Mouse (Mus musculus) forebrain, embryonic 13.5 days (tissue): ENCODE measurements around the gene Slc4a4. TPM values are rescaled to one million over a fixed set of nuclear protein-coding genes. Genes with fewer than 3 reads are reported as not detected.

Experiments used
- ATAC-seq: fragments of 200-750 bp; cut with Nextera tagmentation; 2 replicates; pipeline ENCODE4 v1.8.0; 2017
- H3K27ac ChIP-seq: fragments of 300-500 bp; sonication (generic); 2 replicates; pipeline ENCODE4 v1.5.1; 2015; ENCODE audit warnings: inconsistent platforms, mild to moderate bottlenecking, moderate library complexity
- H3K27me3 ChIP-seq: fragments of 300-500 bp; sonication (generic); 2 replicates; pipeline ENCODE4 v1.6.1; 2015; ENCODE audit warnings: mild to moderate bottlenecking, inconsistent platforms
- H3K36me3 ChIP-seq: fragments of 300-500 bp; sonication (generic); 2 replicates; pipeline ENCODE4 v1.6.1; 2015; ENCODE audit warnings: mild to moderate bottlenecking, inconsistent platforms; ENCODE audit not compliant: poor library complexity, severe bottlenecking
- H3K4me1 ChIP-seq: fragments of 300-500 bp; sonication (generic); 2 replicates; pipeline ENCODE4 v1.6.1; 2015; ENCODE audit warnings: inconsistent platforms
- H3K4me2 ChIP-seq: fragments of 300-500 bp; sonication (generic); 2 replicates; pipeline ENCODE4 v1.6.1; 2015; ENCODE audit warnings: inconsistent platforms, mild to moderate bottlenecking, moderate library complexity
- H3K4me3 ChIP-seq: fragments of 300-500 bp; sonication (generic); 2 replicates; pipeline ENCODE4 v1.5.1; 2015; ENCODE audit warnings: mild to moderate bottlenecking, inconsistent platforms
- H3K9ac ChIP-seq: fragments of 300-500 bp; sonication (generic); 2 replicates; pipeline ENCODE4 v1.6.1; 2015; ENCODE audit warnings: mild to moderate bottlenecking, inconsistent platforms
- H3K9me3 ChIP-seq: fragments of 300-500 bp; sonication (generic); replicated peaks from 2 replicates; pipeline ENCODE4 v1.6.1; 2016; ENCODE audit warnings: inconsistent platforms
- WGBS: fragments of 180-500 bp; shearing (Covaris S2); methylation state at CpG from one replicate; pipeline ENCODE4 v1.1.7; 2015; 5-methylcytosine and 5-hydroxymethylcytosine counted together
- polyA plus RNA-seq: library from polyadenylated mRNA; unstranded; fragments of >200 nt; fragmentation: Nextera tagmentation; extraction: Ambion mirVana; gene quantifications from 2 replicates; pipeline ENCODE4 v1.2.1, GENCODE M21; 2015

The Slc4a4 gene
- polyA plus RNA-seq, 1 experiment from 2014 or later, result 1.1 TPM

GRCm38 (mm10) chr5:89062286-89062685 lies 175.7 kb downstream of the Slc4a4 start:
- no peak overlapping the region for H3K4me2 ChIP-seq
- no peaks in the 10 kb centered on the region for H3K27me3 ChIP-seq
- no peaks in the 10 kb centered on the region for H3K9me3 ChIP-seq
- ATAC-seq, result no peak
- H3K9ac ChIP-seq, result no peak overlapping the region
- no peaks in the 10 kb centered on the region for H3K4me1 ChIP-seq
- H3K27ac ChIP-seq, result no peak overlapping the region
- H3K36me3 ChIP-seq, result no peaks in the 10 kb centered on the region
- H3K4me3 ChIP-seq, result no peak overlapping the region
- 87% methylated on average over 5 of the region's 5 CpGs for WGBS

GRCm38 (mm10) chr5:89067111-89067510 lies 180.5 kb downstream of the Slc4a4 start:
- WGBS, result 84% methylated on average over 4 of the region's 4 CpGs

GRCm38 (mm10) chr5:89068072-89068471 lies 181.5 kb downstream of the Slc4a4 start:
- no peaks in the 10 kb centered on the region for H3K9me3 ChIP-seq
- no peak overlapping the region for H3K4me3 ChIP-seq
- no peak overlapping the region for H3K4me2 ChIP-seq
- H3K27me3 ChIP-seq, result no peaks in the 10 kb centered on the region
- H3K4me1 ChIP-seq, result no peaks in the 10 kb centered on the region
- 98% methylated on average over 5 of the region's 5 CpGs for WGBS
- no peak overlapping the region for H3K27ac ChIP-seq
- no peak overlapping the region for H3K9ac ChIP-seq
- no peak for ATAC-seq
- no peaks in the 10 kb centered on the region for H3K36me3 ChIP-seq

More at GRCm38 (mm10) chr5:89067111-89067510, 180.5 kb downstream of the Slc4a4 start:
- Histone ChIP-seq H3K9ac (no peak overlapping the region), H3K27ac (no peak overlapping the region), H3K4me3 (no peak overlapping the region), H3K9me3 (no peaks in the 10 kb centered on the region), H3K36me3 (no peaks in the 10 kb centered on the region), H3K4me1 (no peaks in the 10 kb centered on the region), H3K4me2 (no peak overlapping the region), H3K27me3 (no peaks in the 10 kb centered on the region)
- no peak for ATAC-seq

GRCm38 (mm10) chr5:89070051-89070450 lies 183.4 kb downstream of the Slc4a4 start:
- H3K27ac ChIP-seq, result no peak overlapping the region
- H3K36me3 ChIP-seq, result no peaks in the 10 kb centered on the region
- no peaks in the 10 kb centered on the region for H3K9me3 ChIP-seq
- ATAC-seq, result no peak
- H3K9ac ChIP-seq, result no peak overlapping the region
- no peaks in the 10 kb centered on the region for H3K4me1 ChIP-seq
- 98% methylated on average over 3 of the region's 3 CpGs for WGBS
- no peak overlapping the region for H3K4me2 ChIP-seq
- H3K27me3 ChIP-seq, result no peaks in the 10 kb centered on the region
- H3K4me3 ChIP-seq, result no peak overlapping the region

GRCm38 (mm10) chr5:89071957-89072356 lies 185.3 kb downstream of the Slc4a4 start:
- no peaks in the 10 kb centered on the region for H3K4me1 ChIP-seq
- H3K9me3 ChIP-seq, result no peaks in the 10 kb centered on the region
- H3K4me2 ChIP-seq, result no peak overlapping the region
- no peaks in the 10 kb centered on the region for H3K36me3 ChIP-seq
- no peak overlapping the region for H3K27ac ChIP-seq
- ATAC-seq, result no peak
- WGBS, result 97% methylated on average over 4 of the region's 4 CpGs
- H3K4me3 ChIP-seq, result no peak overlapping the region
- H3K9ac ChIP-seq, result no peak overlapping the region
- H3K27me3 ChIP-seq, result no peaks in the 10 kb centered on the region

- ATAC-seq, result no peak
- 82% methylated on average over 1 of the region's 1 CpGs for WGBS
- no peak overlapping the region for H3K4me2 ChIP-seq
Observed at GRCm38 (mm10) chr5:89077711-89078110, 191.1 kb downstream of the Slc4a4 start.

GRCm38 (mm10) chr5:89083476-89083875 lies 196.9 kb downstream of the Slc4a4 start:
- Histone ChIP-seq H3K36me3 (no peaks in the 10 kb centered on the region), H3K27me3 (no peaks in the 10 kb centered on the region), H3K4me2 (no peak overlapping the region), H3K27ac (no peak overlapping the region), H3K4me3 (no peak overlapping the region), H3K9ac (no peak overlapping the region), H3K9me3 (no peaks in the 10 kb centered on the region), H3K4me1 (no peaks in the 10 kb centered on the region)
- 91% methylated on average over 4 of the region's 4 CpGs for WGBS
- no peak for ATAC-seq

More at GRCm38 (mm10) chr5:89077711-89078110, 191.1 kb downstream of the Slc4a4 start:
- Histone ChIP-seq H3K36me3 (no peaks in the 10 kb centered on the region), H3K4me3 (no peak overlapping the region), H3K27ac (no peak overlapping the region), H3K9me3 (no peaks in the 10 kb centered on the region), H3K4me1 (no peaks in the 10 kb centered on the region), H3K27me3 (no peaks in the 10 kb centered on the region), H3K9ac (no peak overlapping the region)

- no peak for ATAC-seq
- Histone ChIP-seq H3K9me3 (no peaks in the 10 kb centered on the region), H3K36me3 (no peaks in the 10 kb centered on the region), H3K4me3 (no peak overlapping the region), H3K9ac (no peak overlapping the region), H3K27me3 (no peaks in the 10 kb centered on the region), H3K27ac (no peak overlapping the region), H3K4me1 (no peaks in the 10 kb centered on the region), H3K4me2 (no peak overlapping the region)
- 89% methylated on average over 7 of the region's 7 CpGs for WGBS
Observed at GRCm38 (mm10) chr5:89087916-89088315, 201.3 kb downstream of the Slc4a4 start.

GRCm38 (mm10) chr5:89088462-89088861 lies 201.8 kb downstream of the Slc4a4 start:
- Histone ChIP-seq H3K4me2 (no peak overlapping the region), H3K36me3 (no peaks in the 10 kb centered on the region), H3K4me3 (no peak overlapping the region), H3K27me3 (no peaks in the 10 kb centered on the region), H3K27ac (no peak overlapping the region), H3K9ac (no peak overlapping the region), H3K4me1 (no peaks in the 10 kb centered on the region), H3K9me3 (no peaks in the 10 kb centered on the region)
- WGBS, result 69% methylated on average over 11 of the region's 11 CpGs
- peak; percentile 48; the same call in 1 of the 2 replicates for ATAC-seq

- no peak for ATAC-seq
- no peaks in the 10 kb centered on the region for H3K36me3 ChIP-seq
- WGBS, result 86% methylated on average over 3 of the region's 3 CpGs
- H3K9ac ChIP-seq, result no peak overlapping the region
- H3K4me2 ChIP-seq, result no peak overlapping the region
- H3K4me1 ChIP-seq, result no peaks in the 10 kb centered on the region
- no peak overlapping the region for H3K4me3 ChIP-seq
- H3K27me3 ChIP-seq, result no peaks in the 10 kb centered on the region
- H3K9me3 ChIP-seq, result no peaks in the 10 kb centered on the region
- H3K27ac ChIP-seq, result no peak overlapping the region
Observed at GRCm38 (mm10) chr5:89090131-89090530, 203.5 kb downstream of the Slc4a4 start.

GRCm38 (mm10) chr5:89096371-89096770 lies 209.8 kb downstream of the Slc4a4 start:
- Histone ChIP-seq H3K4me3 (no peak overlapping the region), H3K36me3 (no peaks in the 10 kb centered on the region), H3K9me3 (no peaks in the 10 kb centered on the region), H3K27ac (no peak overlapping the region), H3K9ac (no peak overlapping the region), H3K4me1 (no peaks in the 10 kb centered on the region), H3K27me3 (no peaks in the 10 kb centered on the region), H3K4me2 (no peak overlapping the region)
- no peak for ATAC-seq

GRCm38 (mm10) chr5:89097291-89097690 lies 210.7 kb downstream of the Slc4a4 start:
- WGBS, result 88% methylated on average over 3 of the region's 3 CpGs
- no peaks in the 10 kb centered on the region for H3K27me3 ChIP-seq
- ATAC-seq, result no peak
- no peaks in the 10 kb centered on the region for H3K9me3 ChIP-seq
- H3K27ac ChIP-seq, result no peak overlapping the region
- H3K4me1 ChIP-seq, result no peaks in the 10 kb centered on the region
- H3K4me2 ChIP-seq, result no peak overlapping the region
- no peak overlapping the region for H3K4me3 ChIP-seq
- H3K36me3 ChIP-seq, result no peaks in the 10 kb centered on the region
- H3K9ac ChIP-seq, result no peak overlapping the region

GRCm38 (mm10) chr5:89098121-89098520 lies 211.5 kb downstream of the Slc4a4 start:
- 35% methylated on average over 4 of the region's 4 CpGs for WGBS
- Histone ChIP-seq H3K9ac (no peak overlapping the region), H3K36me3 (no peaks in the 10 kb centered on the region), H3K9me3 (no peaks in the 10 kb centered on the region), H3K27ac (no peak overlapping the region), H3K4me1 (no peaks in the 10 kb centered on the region), H3K4me2 (no peak overlapping the region), H3K4me3 (no peak overlapping the region), H3K27me3 (no peaks in the 10 kb centered on the region)
- ATAC-seq, result no peak
